Mouse (Mus musculus): ENCODE data around the gene Peli2.

DNA sequence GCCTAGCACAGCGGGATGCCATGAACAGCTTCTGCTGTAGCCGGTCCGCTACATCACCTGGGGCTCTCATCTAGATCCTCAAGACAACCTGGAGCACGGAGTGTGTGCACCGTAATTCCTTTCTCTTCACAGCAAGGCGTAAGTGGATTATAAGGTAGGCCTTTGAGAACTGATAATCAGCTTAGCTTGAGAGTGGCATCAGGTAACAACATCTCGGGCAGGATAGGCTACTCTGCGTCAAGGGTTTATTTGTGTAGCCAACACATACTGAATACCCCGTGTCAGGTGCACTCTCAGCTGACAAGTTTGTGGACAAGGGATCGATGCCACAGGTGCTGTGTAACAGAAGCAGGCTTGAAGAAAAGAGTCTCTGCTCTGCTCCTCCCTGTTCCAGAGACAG, 106.1 kb downstream of the Peli2 start:
- no peak for TF ChIP-seq POLR2A (IDR thresholded peaks at IDR 0.05; ENCODE audit: control insufficient read depth, low read depth, low read length)
- no peak for TF ChIP-seq CTCF (IDR thresholded peaks at IDR 0.05; ENCODE audit: control insufficient read depth, insufficient read depth, insufficient replicate concordance, low read depth, low read length)

Data from testis, adult 2 months (tissue).